Mouse (Mus musculus): ENCODE results near the gene Rwdd3. TPM values are rescaled to one million over a fixed set of nuclear protein-coding genes. Genes with fewer than 3 reads are reported as not detected.
A peak's percentile ranks its signal among the peaks of the same experiment; 100 is the strongest.

The Rwdd3 gene
- polyA plus RNA-seq, 1 experiment from 2014 or later = 8.5 TPM

GRCm38 (mm10) chr3:121163271-121163819, 8.2 kb downstream of the Rwdd3 start:
- DNase-seq (ENCODE audit: low spot score) = peak; percentile 45
- no peaks in the 10 kb centered on the region for H3K27me3 ChIP-seq (ENCODE audit: insufficient read depth, low read length)
- WGBS = 55% methylated on average over 7 of the region's 7 CpGs
- no peak overlapping the region for H3K4me3 ChIP-seq (replicated peaks; ENCODE audit: low read depth, low read length)
- peak; percentile 76 for TF ChIP-seq CTCF (IDR thresholded peaks at IDR 0.05; ENCODE audit: low read depth)
- no peaks in the 10 kb centered on the region for H3K36me3 ChIP-seq (ENCODE audit: insufficient read depth, low read length)
- ATAC-seq (replicated peaks; ENCODE audit: low FRiP score, low read depth) = no peak
- H3K4me2 ChIP-seq (ENCODE audit: low read length) = no peak overlapping the region
- H3K9me3 ChIP-seq (replicated peaks; ENCODE audit: low read length) = no peaks in the 10 kb centered on the region
- no peak overlapping the region for H3K9ac ChIP-seq (ENCODE audit: low read depth, low read length)
- no peak overlapping the region for H3K27ac ChIP-seq
- H3K4me1 ChIP-seq (replicated peaks; ENCODE audit: insufficient read depth, low read length) = no peaks in the 10 kb centered on the region

- DNase-seq (ENCODE audit: low spot score) (peak; percentile 19), ATAC-seq (replicated peaks; ENCODE audit: low FRiP score, low read depth) (no peak)
- no peak overlapping the region for H3K27ac ChIP-seq
- 45% methylated on average over 2 of the region's 2 CpGs for WGBS
- H3K4me1 ChIP-seq (replicated peaks; ENCODE audit: insufficient read depth, low read length) = no peaks in the 10 kb centered on the region
- H3K36me3 ChIP-seq (ENCODE audit: insufficient read depth, low read length) = no peaks in the 10 kb centered on the region
- no peak overlapping the region for H3K4me3 ChIP-seq (replicated peaks; ENCODE audit: low read depth, low read length)
- no peak overlapping the region for H3K4me2 ChIP-seq (ENCODE audit: low read length)
- H3K27me3 ChIP-seq (ENCODE audit: insufficient read depth, low read length) = no peaks in the 10 kb centered on the region
- H3K9me3 ChIP-seq (replicated peaks; ENCODE audit: low read length) = no peaks in the 10 kb centered on the region
- TF ChIP-seq CTCF (IDR thresholded peaks at IDR 0.05; ENCODE audit: low read depth) = peak; percentile 53
- H3K9ac ChIP-seq (ENCODE audit: low read depth, low read length) = no peak overlapping the region
Observed at GRCm38 (mm10) chr3:121161661-121162060, 9.8 kb downstream of the Rwdd3 start.

- 56% methylated on average over 4 of the region's 4 CpGs for WGBS
- H3K4me1 ChIP-seq (replicated peaks; ENCODE audit: insufficient read depth, low read length) = no peaks in the 10 kb centered on the region
- no peak overlapping the region for H3K4me3 ChIP-seq (replicated peaks; ENCODE audit: low read depth, low read length)
- H3K36me3 ChIP-seq (ENCODE audit: insufficient read depth, low read length) = no peaks in the 10 kb centered on the region
- no peaks in the 10 kb centered on the region for H3K27me3 ChIP-seq (ENCODE audit: insufficient read depth, low read length)
- H3K4me2 ChIP-seq (ENCODE audit: low read length) = no peak overlapping the region
- DNase-seq (ENCODE audit: low spot score) (no peak), ATAC-seq (replicated peaks; ENCODE audit: low FRiP score, low read depth) (no peak)
- H3K9me3 ChIP-seq (replicated peaks; ENCODE audit: low read length) = no peaks in the 10 kb centered on the region
- H3K27ac ChIP-seq = no peak overlapping the region
- no peak for TF ChIP-seq CTCF (IDR thresholded peaks at IDR 0.05; ENCODE audit: low read depth)
- H3K9ac ChIP-seq (ENCODE audit: low read depth, low read length) = no peak overlapping the region
Observed at GRCm38 (mm10) chr3:121160424-121160823, 11.1 kb downstream of the Rwdd3 start.

- H3K4me2 ChIP-seq (ENCODE audit: low read length) = no peak overlapping the region
- H3K4me3 ChIP-seq (replicated peaks; ENCODE audit: low read depth, low read length) = no peak overlapping the region
- 72% methylated on average over 10 of the region's 10 CpGs for WGBS
- no peaks in the 10 kb centered on the region for H3K36me3 ChIP-seq (ENCODE audit: insufficient read depth, low read length)
- DNase-seq (ENCODE audit: low spot score) (no peak), ATAC-seq (replicated peaks; ENCODE audit: low FRiP score, low read depth) (no peak; the same call in 1 of the 2 replicates)
- no peaks in the 10 kb centered on the region for H3K4me1 ChIP-seq (replicated peaks; ENCODE audit: insufficient read depth, low read length)
- no peak for TF ChIP-seq CTCF (IDR thresholded peaks at IDR 0.05; ENCODE audit: low read depth)
- no peak overlapping the region for H3K27ac ChIP-seq
- H3K9me3 ChIP-seq (replicated peaks; ENCODE audit: low read length) = no peaks in the 10 kb centered on the region
- no peaks in the 10 kb centered on the region for H3K27me3 ChIP-seq (ENCODE audit: insufficient read depth, low read length)
- no peak overlapping the region for H3K9ac ChIP-seq (ENCODE audit: low read depth, low read length)
Observed at GRCm38 (mm10) chr3:121159566-121159965, 11.9 kb downstream of the Rwdd3 start.

- DNase-seq (ENCODE audit: low spot score) (no peak), ATAC-seq (replicated peaks; ENCODE audit: low FRiP score, low read depth) (no peak)
- Histone ChIP-seq H3K4me2 (ENCODE audit: low read length) (no peak overlapping the region), H3K27me3 (ENCODE audit: insufficient read depth, low read length) (no peaks in the 10 kb centered on the region), H3K36me3 (ENCODE audit: insufficient read depth, low read length) (no peaks in the 10 kb centered on the region), H3K27ac (no peak overlapping the region), H3K9ac (ENCODE audit: low read depth, low read length) (no peak overlapping the region), H3K4me1 (replicated peaks; ENCODE audit: insufficient read depth, low read length) (no peaks in the 10 kb centered on the region), H3K4me3 (replicated peaks; ENCODE audit: low read depth, low read length) (no peak overlapping the region), H3K9me3 (replicated peaks; ENCODE audit: low read length) (no peaks in the 10 kb centered on the region)
- 92% methylated on average over 16 of the region's 16 CpGs for WGBS
- no peak for TF ChIP-seq CTCF (IDR thresholded peaks at IDR 0.05; ENCODE audit: low read depth)
Observed at GRCm38 (mm10) chr3:121158901-121159351, 12.6 kb downstream of the Rwdd3 start.

DNA sequence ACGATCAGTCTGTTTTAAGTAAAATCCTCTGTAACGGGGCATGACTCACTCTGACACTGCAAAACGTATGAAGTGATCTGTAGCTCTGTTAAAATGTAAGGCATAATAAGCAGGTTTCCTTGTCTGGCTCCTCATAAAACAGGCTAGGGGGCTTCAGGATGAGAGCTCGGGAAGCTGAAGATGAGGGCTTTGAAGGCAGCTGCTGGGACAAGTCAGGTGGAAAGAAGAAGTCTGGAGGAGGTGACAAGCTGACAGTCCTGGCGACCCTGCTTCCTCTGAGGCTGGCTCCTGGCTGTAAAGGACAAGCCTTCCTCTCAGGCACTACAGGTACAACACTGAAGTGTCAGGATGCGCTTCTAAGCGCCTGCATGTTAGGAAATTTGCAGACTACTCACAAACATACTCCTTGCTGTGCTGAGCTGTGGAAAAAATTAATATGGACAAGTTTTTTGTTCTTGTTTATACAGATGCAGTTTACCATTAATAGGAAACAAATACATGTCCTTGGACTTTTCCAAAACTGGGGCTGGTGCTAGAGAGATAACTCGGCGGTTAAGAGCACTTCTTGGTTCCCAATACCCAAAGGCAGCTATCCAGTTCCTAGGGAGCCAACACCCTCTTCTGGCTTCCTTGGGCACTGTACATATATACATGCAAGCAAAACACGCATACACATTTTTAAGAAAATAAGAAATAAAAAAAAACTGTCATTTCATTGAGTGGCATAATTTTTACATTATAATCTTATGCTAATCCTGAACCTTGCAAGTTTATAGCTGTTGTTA, 13.8 kb downstream of the Rwdd3 start:
- H3K36me3 ChIP-seq (ENCODE audit: insufficient read depth, low read length) = no peaks in the 10 kb centered on the region
- 63% methylated on average over 10 of the region's 10 CpGs for WGBS

More for the DNA sequence above, 13.8 kb downstream of the Rwdd3 start:
- Histone ChIP-seq H3K4me2 (ENCODE audit: low read length) (no peak overlapping the region), H3K4me3 (replicated peaks; ENCODE audit: low read depth, low read length) (no peak overlapping the region), H3K27me3 (ENCODE audit: insufficient read depth, low read length) (no peaks in the 10 kb centered on the region), H3K27ac (no peak overlapping the region), H3K9me3 (replicated peaks; ENCODE audit: low read length) (no peaks in the 10 kb centered on the region), H3K4me1 (replicated peaks; ENCODE audit: insufficient read depth, low read length) (no peaks in the 10 kb centered on the region), H3K9ac (ENCODE audit: low read depth, low read length) (no peak overlapping the region)
- TF ChIP-seq CTCF (IDR thresholded peaks at IDR 0.05; ENCODE audit: low read depth) = no peak
- ATAC-seq (replicated peaks; ENCODE audit: low FRiP score, low read depth) = no peak
- DNase-seq (ENCODE audit: low spot score) = no peak
